Mouse (Mus musculus): Measurements from ENCODE around the gene Hist2h2bb. TPM values are rescaled to one million over a fixed set of nuclear protein-coding genes. Genes with fewer than 3 reads are reported as not detected.
"Not testable (repeated sequence)": the region's sequence is repeated elsewhere in the genome, so short reads cannot be mapped to it uniquely, and the experiment has no call there.

Gene Hist2h2bb
- 1.0 TPM in 1 of 2 replicates, not detected in the other for polyA plus RNA-seq (2012; ENCODE audit: insufficient read depth, low replicate concordance)

DNA sequence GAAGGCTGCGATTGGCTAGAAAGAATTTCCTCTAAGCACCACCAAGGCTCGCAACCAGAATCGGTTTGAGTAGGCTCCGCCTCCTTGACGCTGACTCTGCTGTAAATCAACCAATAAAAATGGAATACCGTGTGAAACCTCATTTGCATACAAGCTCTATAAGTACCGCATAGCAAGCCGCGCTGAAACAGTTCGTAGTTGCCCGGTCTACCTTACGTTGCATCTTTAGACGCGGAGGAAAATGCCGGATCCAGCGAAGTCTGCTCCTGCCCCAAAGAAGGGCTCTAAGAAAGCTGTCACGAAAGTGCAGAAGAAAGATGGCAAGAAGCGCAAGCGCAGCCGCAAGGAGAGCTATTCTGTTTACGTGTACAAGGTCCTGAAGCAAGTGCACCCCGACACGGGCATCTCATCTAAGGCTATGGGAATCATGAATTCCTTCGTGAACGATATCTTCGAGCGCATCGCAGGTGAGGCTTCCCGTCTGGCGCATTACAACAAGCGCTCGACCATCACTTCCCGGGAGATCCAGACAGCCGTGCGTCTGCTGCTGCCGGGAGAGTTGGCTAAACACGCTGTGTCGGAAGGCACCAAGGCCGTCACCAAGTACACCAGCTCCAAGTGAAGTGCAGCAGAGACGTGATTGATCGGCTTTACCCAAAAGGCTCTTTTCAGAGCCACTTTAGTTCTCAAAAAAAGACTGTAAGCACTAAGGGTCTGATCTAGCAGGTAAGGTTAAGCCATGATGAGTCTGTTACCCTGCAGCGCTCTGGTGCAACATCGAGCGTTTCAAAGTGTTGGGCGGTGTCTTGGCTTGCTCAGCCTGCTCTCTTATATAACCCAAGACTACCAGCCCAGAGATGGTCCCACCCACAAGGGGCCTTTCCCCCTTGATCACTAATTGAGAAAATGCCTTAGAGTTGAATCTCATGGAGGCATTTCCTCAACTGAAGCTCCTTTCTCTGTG is at the start of gene Hist2h2bb:
Gene Hist2h2bb (plus strand): TSS at position 242 of the 964 bp plus-strand sequence.
- H3K27me3 ChIP-seq (replicated peaks): no peaks in the 10 kb centered on the region
- no peak for TF ChIP-seq GATA1 (IDR thresholded peaks at IDR 0.05; ENCODE audit: borderline replicate concordance, low read length)
- TF ChIP-seq FLI1 (IDR thresholded peaks at IDR 0.05; ENCODE audit: low read length): no peak
- H3K4me3 ChIP-seq (replicated peaks): peak within 1 kb of the TSS; percentile 94
- no peaks in the 10 kb centered on the region for H3K9me3 ChIP-seq
- peaks cover 53% of the 10 kb centered on the region for H3K4me1 ChIP-seq
- no peaks in the 10 kb centered on the region for H3K36me3 ChIP-seq (replicated peaks; ENCODE audit: low read length)

DNA sequence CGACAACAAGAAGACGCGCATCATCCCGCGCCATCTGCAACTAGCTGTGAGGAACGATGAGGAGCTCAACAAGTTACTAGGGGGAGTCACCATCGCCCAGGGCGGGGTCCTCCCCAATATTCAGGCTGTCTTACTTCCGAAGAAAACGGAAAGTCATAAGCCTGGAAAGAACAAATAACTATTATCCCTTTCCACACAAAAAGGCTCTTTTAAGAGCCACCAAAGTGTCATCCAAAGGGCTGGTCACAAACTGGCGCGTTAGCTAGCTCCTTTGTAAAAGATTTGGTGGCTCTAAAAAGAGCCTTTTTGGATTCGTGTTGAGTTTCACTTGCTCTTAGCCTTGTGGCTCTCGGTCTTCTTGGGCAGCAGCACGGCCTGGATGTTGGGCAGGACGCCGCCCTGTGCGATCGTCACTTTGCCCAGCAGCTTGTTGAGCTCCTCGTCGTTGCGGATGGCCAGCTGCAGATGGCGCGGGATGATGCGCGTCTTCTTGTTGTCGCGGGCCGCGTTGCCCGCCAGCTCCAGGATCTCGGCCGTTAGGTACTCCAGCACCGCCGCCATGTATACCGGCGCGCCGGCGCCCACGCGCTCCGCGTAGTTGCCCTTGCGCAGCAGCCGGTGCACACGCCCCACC is 49.3 kb upstream of the Hist2h2bb start:
- not testable (repeated sequence) for H3K27me3 ChIP-seq (replicated peaks); H3K9me3 ChIP-seq; H3K36me3 ChIP-seq (replicated peaks; ENCODE audit: low read length)
- Histone ChIP-seq H3K4me1 (peaks cover 52% of the 10 kb centered on the region), H3K4me3 (replicated peaks) (peak overlapping the region; percentile 95)

DNA sequence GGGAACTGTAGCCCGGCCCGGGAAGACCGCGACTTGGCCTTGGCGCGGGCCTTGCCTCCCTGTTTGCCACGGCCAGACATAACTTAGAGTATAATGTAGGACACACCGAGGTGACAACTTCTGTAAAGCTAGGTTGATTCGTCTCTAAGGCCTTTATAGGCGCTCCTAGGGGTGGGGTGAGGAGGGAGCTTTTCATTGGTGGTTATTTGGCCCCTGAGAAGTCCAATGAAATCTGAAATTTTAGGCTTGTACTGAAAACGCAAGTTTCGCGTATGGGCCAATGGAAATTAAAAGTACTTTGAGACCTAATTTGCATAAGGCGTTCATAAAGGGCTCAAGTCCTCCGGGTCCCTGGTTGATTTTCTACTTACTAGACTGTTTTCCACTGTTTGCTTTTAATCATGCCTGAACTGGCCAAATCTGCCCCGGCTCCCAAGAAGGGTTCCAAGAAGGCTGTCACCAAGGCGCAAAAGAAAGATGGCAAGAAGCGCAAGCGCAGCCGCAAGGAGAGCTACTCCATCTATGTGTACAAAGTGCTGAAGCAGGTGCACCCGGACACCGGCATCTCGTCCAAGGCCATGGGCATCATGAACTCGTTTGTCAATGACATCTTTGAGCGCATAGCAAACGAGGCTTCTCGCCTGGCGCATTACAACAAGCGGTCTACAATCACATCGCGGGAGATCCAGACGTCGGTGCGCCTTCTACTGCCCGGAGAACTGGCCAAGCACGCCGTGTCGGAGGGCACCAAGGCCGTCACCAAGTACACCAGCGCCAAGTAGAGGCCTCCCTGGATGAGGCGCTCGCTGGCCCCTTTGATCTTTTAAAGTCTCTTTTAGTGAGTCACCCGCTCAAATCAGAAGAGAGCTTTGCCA is 48.5 kb upstream of the Hist2h2bb start, which contains the start of the genes Hist2h2ac and Hist2h2be:
Gene Hist2h2ac (minus strand): TSS at position 116 of the 875 bp plus-strand sequence.
Gene Hist2h2be (plus strand): TSS at position 355 of the 875 bp plus-strand sequence.
- Histone ChIP-seq H3K27me3 (replicated peaks) (no peaks in the 10 kb centered on the region), H3K4me3 (replicated peaks) (peak within 1 kb of the TSS; percentile 95), H3K4me1 (peaks cover 56% of the 10 kb centered on the region), H3K9me3 (no peaks in the 10 kb centered on the region), H3K36me3 (replicated peaks; ENCODE audit: low read length) (no peaks in the 10 kb centered on the region)
- TF ChIP-seq FLI1 (IDR thresholded peaks at IDR 0.05; ENCODE audit: low read length) (no peak), GATA1 (IDR thresholded peaks at IDR 0.05; ENCODE audit: borderline replicate concordance, low read length) (no peak)

DNA sequence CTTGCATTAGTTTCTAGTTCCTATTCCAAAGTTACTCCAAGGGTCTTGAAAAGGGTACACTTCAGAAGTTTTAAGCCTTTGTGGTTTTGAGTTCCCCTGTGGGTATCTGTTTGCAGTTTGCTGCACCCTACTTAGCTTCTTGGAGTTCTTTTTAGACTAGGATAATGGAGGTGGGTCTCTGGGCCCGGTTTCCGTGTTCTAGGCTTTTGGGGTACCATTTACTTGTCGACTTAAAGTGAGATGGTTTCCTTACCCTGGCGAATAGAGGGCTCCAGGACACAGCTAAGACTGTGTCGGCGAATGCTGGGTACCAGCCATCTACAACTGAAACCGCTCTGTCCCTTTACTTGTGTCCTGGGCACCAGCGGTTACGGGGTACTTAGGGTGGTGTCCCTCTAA is 47.9 kb upstream of the Hist2h2bb start:
- TF ChIP-seq GATA1 (IDR thresholded peaks at IDR 0.05; ENCODE audit: borderline replicate concordance, low read length) (no peak), FLI1 (IDR thresholded peaks at IDR 0.05; ENCODE audit: low read length) (no peak)
- peaks cover 62% of the 10 kb centered on the region for H3K4me1 ChIP-seq
- H3K9me3 ChIP-seq: no peaks in the 10 kb centered on the region
- no peaks in the 10 kb centered on the region for H3K27me3 ChIP-seq (replicated peaks)
- no peaks in the 10 kb centered on the region for H3K36me3 ChIP-seq (replicated peaks; ENCODE audit: low read length)
- H3K4me3 ChIP-seq (replicated peaks): peak overlapping the region; percentile 95

DNA sequence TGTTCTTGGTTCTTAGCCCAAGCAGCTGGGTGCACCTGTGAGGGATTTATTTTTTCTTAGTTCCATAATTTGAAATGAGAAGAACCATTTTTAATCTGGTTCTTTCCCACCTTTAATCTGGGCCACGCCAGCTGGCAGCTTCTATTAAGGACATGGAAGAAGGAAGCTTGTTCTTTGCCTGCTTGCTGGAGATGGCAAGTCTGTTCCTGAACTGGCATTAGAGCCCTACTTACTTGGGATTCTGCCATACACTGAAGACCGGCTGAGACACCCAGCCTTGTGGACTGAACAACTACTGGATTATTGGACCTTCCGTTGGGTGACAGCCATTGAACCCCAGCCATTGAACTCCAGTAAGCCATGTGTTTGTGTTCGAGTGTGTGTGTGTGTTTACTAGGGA is 46.8 kb upstream of the Hist2h2bb start:
- no peaks in the 10 kb centered on the region for H3K27me3 ChIP-seq (replicated peaks)
- peak overlapping the region; percentile 95 for H3K4me3 ChIP-seq (replicated peaks)
- TF ChIP-seq FLI1 (IDR thresholded peaks at IDR 0.05; ENCODE audit: low read length) (no peak), GATA1 (IDR thresholded peaks at IDR 0.05; ENCODE audit: borderline replicate concordance, low read length) (no peak)
- H3K36me3 ChIP-seq (replicated peaks; ENCODE audit: low read length): no peaks in the 10 kb centered on the region
- no peaks in the 10 kb centered on the region for H3K9me3 ChIP-seq
- H3K4me1 ChIP-seq: peaks cover 71% of the 10 kb centered on the region

DNA sequence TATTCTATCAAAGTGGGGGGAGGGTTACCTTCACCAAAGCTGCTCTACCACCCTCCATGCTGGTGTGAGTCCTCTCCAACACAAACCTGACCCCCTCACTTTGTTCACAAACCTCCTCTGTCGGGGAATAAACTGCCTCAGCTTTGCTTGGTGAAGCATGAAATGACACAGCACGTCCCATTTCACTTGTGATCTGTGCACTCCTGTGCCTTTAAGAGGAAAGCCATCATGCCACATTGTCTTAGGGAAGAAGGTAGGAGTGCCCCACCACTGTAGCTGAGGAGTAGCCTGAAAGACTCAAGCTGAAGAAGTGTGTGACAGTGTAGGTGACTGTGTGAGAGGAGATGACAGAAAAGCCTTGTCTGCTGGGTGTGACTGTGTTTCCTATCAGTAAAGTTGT is 44.1 kb upstream of the Hist2h2bb start:
- TF ChIP-seq GATA1 (IDR thresholded peaks at IDR 0.05; ENCODE audit: borderline replicate concordance, low read length) (no peak), FLI1 (IDR thresholded peaks at IDR 0.05; ENCODE audit: low read length) (no peak)
- H3K4me1 ChIP-seq: peaks cover 78% of the 10 kb centered on the region
- H3K27me3 ChIP-seq (replicated peaks): no peaks in the 10 kb centered on the region
- no peaks in the 10 kb centered on the region for H3K36me3 ChIP-seq (replicated peaks; ENCODE audit: low read length)
- H3K9me3 ChIP-seq: no peaks in the 10 kb centered on the region
- H3K4me3 ChIP-seq (replicated peaks): peak overlapping the region; percentile 62

DNA sequence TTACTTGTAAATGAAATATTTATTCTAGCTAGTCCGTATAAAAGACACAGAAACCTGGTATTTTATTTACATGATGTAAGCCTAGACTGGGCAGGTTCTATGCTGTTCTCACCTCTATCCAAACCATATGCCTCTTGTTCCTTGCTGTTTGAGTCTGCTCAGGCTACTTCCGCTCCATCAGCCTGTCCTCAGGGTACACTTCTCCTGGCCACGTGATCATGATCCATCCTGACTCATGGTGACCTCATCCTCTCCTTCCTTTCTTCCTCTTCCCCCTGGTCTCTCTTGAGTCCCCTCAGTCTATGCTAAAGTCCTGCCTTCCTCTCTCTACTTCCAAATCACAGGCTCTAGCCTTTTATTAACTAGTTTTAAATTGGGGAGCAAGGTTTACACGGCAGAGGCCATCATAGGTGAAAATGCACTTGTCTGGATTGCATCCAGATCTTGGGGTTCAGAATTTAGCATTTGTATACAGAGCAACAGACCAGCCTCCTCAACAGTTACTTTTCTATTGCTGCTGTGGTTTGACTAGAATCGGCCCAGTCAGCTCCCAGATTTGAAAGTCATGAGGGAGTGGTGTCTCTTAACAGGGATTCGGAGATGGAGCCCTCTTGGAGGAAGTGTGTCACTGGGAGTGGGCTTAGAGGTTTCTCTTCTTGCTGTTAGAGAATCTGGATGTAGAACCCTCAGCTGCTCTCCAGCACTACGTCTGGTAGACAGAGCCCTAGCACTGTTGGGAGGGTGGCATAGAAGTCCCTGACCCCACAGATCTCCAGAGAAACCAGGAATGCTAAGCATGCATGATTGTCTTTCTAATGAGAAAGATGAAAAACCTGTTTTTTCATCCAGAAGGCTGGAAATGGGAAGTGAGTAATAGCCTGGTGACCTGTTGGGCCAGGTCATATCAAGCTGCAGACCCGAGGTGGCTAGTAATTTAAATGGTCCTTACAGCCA is 42.6 kb upstream of the Hist2h2bb start:
- TF ChIP-seq GATA1 (IDR thresholded peaks at IDR 0.05; ENCODE audit: borderline replicate concordance, low read length): no peak
- TF ChIP-seq FLI1 (IDR thresholded peaks at IDR 0.05; ENCODE audit: low read length): no peak
- no peaks in the 10 kb centered on the region for H3K9me3 ChIP-seq
- H3K36me3 ChIP-seq (replicated peaks; ENCODE audit: low read length): no peaks in the 10 kb centered on the region
- peaks cover 84% of the 10 kb centered on the region for H3K4me1 ChIP-seq
- H3K27me3 ChIP-seq (replicated peaks): no peaks in the 10 kb centered on the region
- peak overlapping the region; percentile 77 for H3K4me3 ChIP-seq (replicated peaks)

DNA sequence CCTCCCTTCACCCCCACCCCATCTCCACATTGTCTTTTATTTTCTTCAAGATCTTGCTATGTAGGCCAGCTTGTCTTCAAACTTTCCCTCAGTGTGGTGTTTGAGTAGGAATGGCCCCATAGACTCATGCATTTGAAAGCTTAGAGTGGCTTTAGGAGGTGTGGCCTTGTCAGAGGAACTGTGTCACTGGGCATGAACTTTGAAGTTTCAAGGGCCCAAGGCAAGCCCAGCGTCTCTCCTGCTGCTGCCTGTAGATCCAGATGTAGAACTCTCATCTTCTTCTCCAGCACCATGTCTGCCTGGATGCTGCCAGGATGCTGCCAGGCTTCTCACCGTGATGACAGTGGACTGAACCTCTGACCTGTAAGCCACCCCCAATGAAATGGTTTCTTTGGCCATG is 40.7 kb upstream of the Hist2h2bb start:
- H3K27me3 ChIP-seq (replicated peaks): no peaks in the 10 kb centered on the region
- H3K4me1 ChIP-seq: peaks cover 71% of the 10 kb centered on the region
- TF ChIP-seq FLI1 (IDR thresholded peaks at IDR 0.05; ENCODE audit: low read length) (no peak), GATA1 (IDR thresholded peaks at IDR 0.05; ENCODE audit: borderline replicate concordance, low read length) (no peak)
- no peak overlapping the region for H3K4me3 ChIP-seq (replicated peaks)
- no peaks in the 10 kb centered on the region for H3K9me3 ChIP-seq
- H3K36me3 ChIP-seq (replicated peaks; ENCODE audit: low read length): no peaks in the 10 kb centered on the region

Data from megakaryocyte, embryonic 14.5 days (primary cell).